Mouse (Mus musculus): ENCODE measurements at regions not wholly inside any gene's neighbourhood (a gene's known extent, or its start where the extent isn't known, plus 50 kb on each side); places are given as distances from the start of the nearest gene placed in this dataset.
A peak's percentile ranks its signal among the peaks of the same experiment; 100 is the strongest.

DNA sequence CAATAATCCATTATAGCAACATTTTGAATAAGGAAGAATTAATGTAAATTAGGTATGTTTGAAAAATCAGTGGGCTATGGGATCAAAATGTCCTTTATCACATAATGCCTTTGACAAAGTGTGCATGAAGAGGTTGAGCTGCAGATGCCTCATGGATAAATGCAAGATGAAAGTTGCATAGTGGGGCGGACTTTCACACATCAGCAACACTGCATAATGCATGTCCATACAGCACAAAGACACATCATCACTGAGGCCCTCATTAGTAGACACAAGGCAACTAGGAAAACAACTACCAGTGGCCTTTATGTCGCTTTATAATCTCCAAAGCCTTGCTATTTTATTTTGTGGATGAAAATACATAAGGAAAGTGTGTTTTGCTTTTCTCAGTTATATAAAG, 105.8 kb upstream of the Rap2b start:
- no peak for DNase-seq (ENCODE audit: low read depth)

- peak; percentile 28 for DNase-seq (ENCODE audit: low read depth)
These were observed 92.7 kb upstream of the Rap2b start for GRCm38 (mm10) chr3:61268453-61269335.

GRCm38 (mm10) chr3:61285924-61286520, 75.4 kb upstream of the Rap2b start:
- no peak for DNase-seq (ENCODE audit: low read depth)

- DNase-seq (ENCODE audit: low read depth) = no peak
These were observed 73.2 kb upstream of the Rap2b start for GRCm38 (mm10) chr3:61288195-61288594.

DNA sequence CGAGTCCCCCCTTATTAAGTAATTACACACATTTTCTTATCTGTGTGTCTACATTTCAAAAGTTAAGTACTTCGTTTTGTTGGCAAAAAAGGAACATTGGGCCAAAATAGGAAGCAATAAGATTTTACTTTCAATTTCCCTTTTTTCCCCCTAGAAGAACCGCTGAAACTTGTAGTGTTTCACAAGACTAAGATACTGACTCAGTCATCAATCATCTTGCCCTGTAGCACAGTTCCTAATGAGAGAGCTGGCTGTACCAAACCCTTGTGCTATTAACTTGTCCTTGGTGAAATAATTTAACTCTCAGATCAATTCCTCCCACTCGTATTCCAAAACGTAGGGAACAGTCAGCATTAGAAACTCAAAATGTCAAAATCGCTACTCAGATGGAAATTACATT, 66.6 kb upstream of the Rap2b start:
- peak; percentile 25 for DNase-seq (ENCODE audit: low read depth)

- DNase-seq (ENCODE audit: low read depth) = no peak
These were observed 64.1 kb upstream of the Rap2b start for GRCm38 (mm10) chr3:61297290-61297689.

DNA sequence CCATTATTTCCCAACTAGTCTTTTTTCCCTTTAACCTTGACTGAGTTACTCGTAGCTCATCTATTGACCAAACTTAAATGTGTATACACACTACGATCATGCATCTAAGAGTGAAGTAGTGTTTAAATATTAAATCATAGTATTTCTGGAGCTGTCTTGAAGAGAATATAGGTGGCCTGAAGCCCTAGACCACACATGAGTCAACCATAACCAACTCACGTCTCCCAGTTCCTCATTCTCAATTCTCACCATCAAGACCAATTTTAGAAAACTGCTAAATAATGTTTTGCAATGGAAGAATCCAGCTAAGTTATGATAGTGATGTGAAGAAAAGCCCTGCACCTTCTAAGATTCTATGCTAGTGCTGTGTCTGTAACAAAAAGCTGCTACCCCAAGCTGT, 59.2 kb upstream of the Rap2b start:
- no peak for DNase-seq (ENCODE audit: low read depth)

- DNase-seq (ENCODE audit: low read depth) = no peak
These were observed 58.0 kb upstream of the Rap2b start for GRCm38 (mm10) chr3:61303485-61303884.

- no peak for DNase-seq (ENCODE audit: low read depth)
These were observed 55.1 kb upstream of the Rap2b start for GRCm38 (mm10) chr3:61306306-61306705.

DNA sequence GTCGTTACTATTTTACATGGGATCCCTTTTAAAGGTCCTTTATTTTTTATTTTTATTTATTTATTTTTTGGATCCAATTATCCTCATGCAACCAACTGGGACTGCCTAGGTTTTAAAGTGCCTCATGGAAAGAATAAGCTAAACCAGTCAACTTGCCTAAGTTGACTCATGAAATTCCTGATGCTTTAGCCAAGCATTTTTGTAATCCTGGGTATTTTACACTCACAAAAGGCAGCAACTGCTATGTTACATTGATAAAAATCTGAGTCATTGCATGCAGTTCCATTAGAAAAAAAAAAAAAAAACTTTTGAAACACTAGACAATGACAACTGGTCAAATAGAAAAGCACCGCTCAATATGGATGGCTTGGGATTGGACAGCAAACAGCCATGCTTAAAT, 52.7 kb upstream of the Rap2b start:
- peak; percentile 35 for DNase-seq (ENCODE audit: low read depth)

GRCm38 (mm10) chr3:61309197-61309596, 52.2 kb upstream of the Rap2b start:
- no peak for DNase-seq (ENCODE audit: low read depth)
